Comparison of ENCODE assay signal across 23 mouse cellular contexts in genomic region chr7:13003380-13003779, GRCm38 (mm10). TPM values are rescaled to one million over a fixed set of nuclear protein-coding genes. Genes with fewer than 3 reads are reported as not detected.
"Had no signal": no experiment of that assay in that cellular context is flagged by ENCODE, and none has a peak within 500 bp of the region (broad histone marks: within the 10 kb centered on the region; RNA-seq: fewer than 3 reads in every experiment).

No protein-coding gene starts in this region.

- ATAC-seq: intestine, embryonic 15.5 days; midbrain, embryonic 13.5 days; midbrain, embryonic 16.5 days had no signal

- H3K4me3 ChIP-seq: intestine, embryonic 15.5 days; kidney, embryonic 15.5 days; limb, embryonic 12.5 days; limb, embryonic 15.5 days; liver, embryonic 13.5 days; lung, embryonic 15.5 days; midbrain, embryonic 13.5 days had no signal

- H3K4me2 ChIP-seq: intestine, embryonic 15.5 days; kidney, embryonic 15.5 days; limb, embryonic 12.5 days; limb, embryonic 15.5 days; liver, embryonic 13.5 days; lung, embryonic 15.5 days; midbrain, embryonic 13.5 days had no signal

- H3K9me3 ChIP-seq: intestine, embryonic 15.5 days; kidney, embryonic 15.5 days; limb, embryonic 12.5 days; limb, embryonic 15.5 days; liver, embryonic 13.5 days; lung, embryonic 15.5 days; midbrain, embryonic 13.5 days had no signal

- H3K27ac ChIP-seq: intestine, embryonic 15.5 days; kidney, embryonic 15.5 days; limb, embryonic 12.5 days; limb, embryonic 15.5 days; liver, embryonic 13.5 days; lung, embryonic 15.5 days; macrophage; midbrain, embryonic 13.5 days had no signal

- H3K27me3 ChIP-seq: intestine, embryonic 15.5 days; kidney, embryonic 15.5 days; limb, embryonic 15.5 days; liver, embryonic 13.5 days; lung, embryonic 15.5 days had no signal

- H3K9ac ChIP-seq: intestine, embryonic 15.5 days; kidney, embryonic 15.5 days; limb, embryonic 12.5 days; limb, embryonic 15.5 days; lung, embryonic 15.5 days; midbrain, embryonic 13.5 days had no signal

- DNase-seq: kidney, adult 11 months; kidney, adult 8-10 months; kidney, postnatal 10 days; kidney, postnatal 36 days; left cerebral cortex, postnatal 4 days; liver, embryonic 13.5 days; lung, adult 18-20 months; lung, postnatal 14 days; thymus, adult 2 months; thymus, postnatal 14 days; thymus, postnatal 4 days had no signal

RNA-seq across cellular contexts. Expression of gene Slc27a5, which starts 5.4 kb away (rescaled TPM):
- total RNA-seq: left cerebral cortex, postnatal 14 days; megakaryocyte, adult 5-6 weeks had no signal
- polyA plus RNA-seq: limb, embryonic 12.5 days; lung, embryonic 15.5 days; macrophage; neural tube, embryonic 11.5 days; small intestine, adult 2 months had no signal
